Mouse (Mus musculus): ENCODE results near the gene Col20a1.
A peak's percentile ranks its signal among the peaks of the same experiment; 100 is the strongest.

The Col20a1 gene

DNA sequence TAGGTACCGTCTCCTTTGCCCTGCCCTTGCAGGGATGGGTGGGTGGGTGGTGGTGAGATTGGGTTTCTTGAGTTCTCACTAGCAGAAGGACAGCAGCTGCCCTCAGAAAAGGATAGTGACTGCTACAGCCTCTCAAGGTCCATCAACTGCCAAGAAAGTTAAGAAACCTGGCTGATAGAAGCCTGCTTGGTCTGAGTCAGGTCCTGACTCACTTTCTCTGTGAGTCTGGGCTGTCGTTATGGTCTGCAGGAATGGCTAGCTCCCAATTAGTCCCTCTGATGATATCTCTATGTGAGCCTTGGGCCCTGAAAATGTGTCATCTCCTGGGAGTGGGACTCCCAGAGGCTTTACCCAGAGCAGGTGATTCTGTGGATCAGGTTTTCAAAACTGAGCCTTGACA, 8.0 kb downstream of the Col20a1 start:
- DNase-seq (ENCODE audit: low spot score in 2 of 2), result no peak

DNA sequence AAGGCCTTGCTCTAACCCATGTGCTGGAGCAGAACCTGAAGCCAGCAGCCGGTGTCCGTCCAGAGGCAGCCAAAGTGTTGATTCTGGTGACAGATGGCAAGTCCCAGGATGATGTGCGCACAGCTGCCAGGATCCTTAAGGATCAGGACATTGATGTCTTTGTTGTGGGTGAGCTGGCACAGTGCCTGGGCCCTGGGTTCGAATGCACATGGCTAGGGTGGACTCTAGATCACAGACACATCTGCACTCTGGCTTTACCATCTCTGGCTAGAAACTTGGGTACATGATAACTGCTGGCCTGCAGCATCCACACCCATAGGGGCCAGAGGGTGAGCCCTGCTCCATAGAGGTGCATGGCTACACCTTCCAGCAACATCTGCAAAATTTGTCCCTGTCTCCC, 9.1 kb downstream of the Col20a1 start:
- DNase-seq (ENCODE audit: low spot score in 2 of 2), result no peak

GRCm38 (mm10) chr2:180996436-180996835, 10.1 kb downstream of the Col20a1 start:
- DNase-seq (ENCODE audit: low spot score in 2 of 2), result no peak

GRCm38 (mm10) chr2:180996905-180997304, 10.6 kb downstream of the Col20a1 start:
- no peak for DNase-seq (ENCODE audit: low spot score in 2 of 2)

- DNase-seq (ENCODE audit: low spot score in 2 of 2), result no peak
These were observed 20.7 kb downstream of the Col20a1 start for GRCm38 (mm10) chr2:181007054-181007453.

- DNase-seq (ENCODE audit: low spot score in 2 of 2), result no peak
These were observed 22.0 kb downstream of the Col20a1 start for GRCm38 (mm10) chr2:181008339-181008738.

GRCm38 (mm10) chr2:181031406-181031934, 45.1 kb downstream of the Col20a1 start:
- no peak for DNase-seq (ENCODE audit: low spot score in 2 of 2)

DNA sequence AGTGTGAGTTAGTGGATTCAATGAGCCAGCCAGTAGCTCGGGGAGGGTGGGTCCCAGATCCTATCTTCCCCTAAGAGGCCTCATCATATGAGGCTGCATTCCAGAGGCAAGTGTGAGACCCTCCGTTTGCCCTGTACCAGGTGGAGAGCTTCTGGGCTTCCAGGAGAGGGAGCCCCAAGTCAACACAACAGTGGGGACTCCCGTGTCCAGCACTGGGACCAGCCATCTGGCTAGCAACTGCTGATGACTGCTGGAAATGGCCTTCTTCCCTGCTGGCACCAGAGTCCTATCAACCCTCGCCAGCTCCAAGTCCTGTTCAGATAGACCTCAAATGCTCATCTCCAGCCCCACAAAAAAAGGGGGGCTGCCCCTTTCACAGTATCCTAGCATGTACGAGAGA, 46.1 kb downstream of the Col20a1 start:
- no peak for DNase-seq (ENCODE audit: low spot score in 2 of 2)

DNA sequence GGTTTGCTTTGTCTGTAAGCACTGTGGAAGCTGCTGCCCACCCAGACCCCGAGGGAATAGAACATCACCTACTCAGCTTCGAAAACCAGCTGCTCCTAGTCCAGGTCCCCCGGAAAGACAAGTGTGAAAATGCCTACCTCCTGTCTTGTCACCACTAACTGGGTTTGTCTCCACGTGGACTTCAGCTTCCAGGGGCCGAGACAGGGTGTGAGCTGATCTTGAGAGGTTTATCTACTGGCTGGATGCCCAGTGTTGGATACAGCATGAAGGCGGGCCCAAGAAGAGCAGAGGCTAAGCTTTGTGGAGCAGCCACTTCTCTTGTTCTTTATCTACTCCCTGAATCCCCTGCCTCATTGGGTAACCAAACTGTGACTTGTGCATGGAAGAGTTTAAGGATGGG, 47.0 kb downstream of the Col20a1 start:
- DNase-seq (ENCODE audit: low spot score in 2 of 2), result no peak

GRCm38 (mm10) chr2:181035186-181035585, 48.9 kb downstream of the Col20a1 start:
- DNase-seq (ENCODE audit: low spot score in 2 of 2), result no peak

DNA sequence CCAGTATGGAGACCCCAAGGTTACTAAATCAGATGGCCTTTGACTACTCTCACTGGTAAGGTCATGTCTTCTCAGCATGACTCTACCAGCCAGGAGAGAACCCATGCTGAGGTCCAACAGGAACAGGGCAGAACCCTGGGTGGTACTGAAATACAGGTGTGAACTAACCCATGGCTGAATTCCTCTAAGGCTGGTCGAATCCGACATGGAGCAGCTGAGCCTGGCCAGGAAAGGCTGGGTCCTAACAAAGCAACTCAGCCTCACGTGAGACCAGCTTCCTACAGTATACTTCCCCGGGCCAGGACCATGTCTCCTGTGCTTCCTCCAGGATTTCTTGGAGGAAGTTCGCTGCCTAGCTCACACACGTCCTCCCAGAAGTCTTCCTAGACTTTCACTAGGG, 50.2 kb downstream of the Col20a1 start:
- DNase-seq (ENCODE audit: low spot score in 2 of 2), result no peak

- DNase-seq (ENCODE audit: low spot score in 2 of 2), result no peak
These were observed 52.5 kb downstream of the Col20a1 start for GRCm38 (mm10) chr2:181038644-181039355.

- no peak for DNase-seq (ENCODE audit: low spot score in 2 of 2)
These were observed 53.0 kb downstream of the Col20a1 start for GRCm38 (mm10) chr2:181039356-181039680.

DNA sequence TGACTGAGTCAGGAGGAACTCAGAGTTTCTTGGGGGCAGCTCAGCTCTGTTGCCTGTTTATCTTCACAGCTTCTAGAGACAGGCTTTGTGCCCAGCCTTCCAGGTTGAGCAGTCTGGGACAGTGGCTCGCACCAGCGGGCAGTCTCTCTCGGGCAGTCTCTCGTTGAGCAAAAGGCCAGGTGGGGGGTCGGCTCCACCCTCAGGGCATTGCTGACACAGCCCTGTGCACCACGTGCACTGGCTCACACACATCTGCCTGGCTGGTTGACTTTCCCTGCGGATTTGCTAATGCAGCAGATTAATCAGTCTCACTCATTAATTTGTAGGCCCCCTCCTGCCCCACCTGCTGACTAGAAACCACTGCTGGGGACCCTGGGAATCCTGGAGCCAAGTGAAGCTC, 55.6 kb downstream of the Col20a1 start:
- DNase-seq (ENCODE audit: low spot score in 2 of 2), result no peak

GRCm38 (mm10) chr2:181042376-181042775, 56.0 kb downstream of the Col20a1 start:
- no peak for DNase-seq (ENCODE audit: low spot score in 2 of 2)

- peak in 1 of 2 experiments; percentile 12 for DNase-seq (ENCODE audit: low spot score in 2 of 2)
These were observed 57.1 kb downstream of the Col20a1 start, which contains the start of gene Chrna4 for GRCm38 (mm10) chr2:181043437-181043836. Chrna4 (minus strand) TSS chr2:181043546.

GRCm38 (mm10) chr2:181044001-181044400, 57.7 kb downstream of the Col20a1 start:
- no peak for DNase-seq (ENCODE audit: low spot score in 2 of 2)

DNA sequence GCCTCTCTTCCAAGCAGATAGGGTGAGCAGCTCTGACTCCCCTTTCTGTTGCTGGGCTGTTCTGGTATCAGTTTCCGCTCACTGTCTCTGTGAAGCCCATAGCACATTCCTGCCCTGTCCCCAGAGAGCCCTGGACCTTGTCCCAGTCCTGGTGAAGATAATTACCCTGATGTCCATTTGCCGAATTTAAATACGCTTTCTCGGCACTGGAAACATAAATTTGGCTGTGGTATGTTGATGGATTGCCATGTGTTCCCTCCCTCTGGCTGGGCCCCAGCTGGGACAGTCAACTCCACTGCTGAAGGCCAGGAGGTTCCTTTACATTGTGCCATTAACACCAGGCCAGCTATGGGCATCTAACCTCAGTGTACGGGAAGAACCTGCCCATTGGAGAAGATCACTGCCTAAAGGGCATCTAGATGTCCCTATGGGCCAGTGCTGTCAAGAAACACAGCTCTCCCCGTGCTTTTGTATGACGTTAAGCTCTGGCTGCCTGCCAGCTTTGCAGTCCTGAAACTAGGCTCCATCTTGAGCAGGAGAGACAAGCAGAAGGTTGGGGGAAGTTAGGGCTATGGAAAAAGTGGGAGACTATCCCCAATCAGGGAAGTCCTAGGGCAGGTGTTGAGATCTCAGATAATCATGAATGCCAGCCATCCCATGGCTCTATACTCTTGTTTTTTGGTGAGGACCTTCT, 62.1 kb downstream of the Col20a1 start:
- DNase-seq (ENCODE audit: low spot score in 2 of 2), result no peak

DNA sequence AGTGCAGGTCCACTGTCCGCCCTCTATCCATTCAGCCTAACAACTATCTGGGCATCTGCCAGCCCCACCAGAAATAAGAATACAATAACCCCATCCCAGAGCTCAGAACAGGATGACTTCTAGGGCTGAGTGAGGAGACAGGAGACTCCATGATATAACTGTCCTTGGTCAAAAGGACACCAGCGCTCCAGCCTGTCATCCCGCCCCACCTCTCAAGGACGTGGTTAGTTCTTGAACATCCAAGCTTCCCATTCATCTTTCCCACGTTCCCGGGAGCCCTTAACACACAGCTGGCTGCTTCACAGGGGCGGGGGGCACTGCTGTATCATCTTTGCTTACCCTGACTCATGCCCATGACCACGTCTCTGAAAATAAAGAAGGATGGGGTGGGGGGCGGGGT, 62.7 kb downstream of the Col20a1 start:
- no peak for DNase-seq (ENCODE audit: low spot score in 2 of 2)

DNA sequence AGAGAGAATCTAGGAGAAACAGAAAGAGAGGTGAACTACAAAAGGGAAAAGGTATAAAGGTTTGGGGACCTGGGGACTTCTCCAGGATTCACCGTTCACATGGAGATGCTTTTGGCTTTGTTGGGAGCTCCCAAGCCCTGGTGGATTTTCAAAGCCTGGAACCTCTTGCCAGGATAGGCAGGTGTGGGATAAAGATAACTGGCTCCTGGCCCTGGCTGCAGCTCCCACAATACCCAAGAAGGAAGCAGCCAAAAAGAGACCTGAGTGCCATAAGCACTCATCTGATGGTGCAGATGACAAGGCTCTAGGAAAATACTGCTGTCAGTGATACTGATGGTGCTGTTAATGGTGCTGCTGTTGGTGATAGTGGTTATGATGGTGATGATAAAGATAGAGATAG, 65.8 kb downstream of the Col20a1 start:
- DNase-seq (ENCODE audit: low spot score in 2 of 2), result no peak

GRCm38 (mm10) chr2:181057341-181057740, 71.0 kb downstream of the Col20a1 start:
- DNase-seq (ENCODE audit: low spot score in 2 of 2), result no peak

DNA sequence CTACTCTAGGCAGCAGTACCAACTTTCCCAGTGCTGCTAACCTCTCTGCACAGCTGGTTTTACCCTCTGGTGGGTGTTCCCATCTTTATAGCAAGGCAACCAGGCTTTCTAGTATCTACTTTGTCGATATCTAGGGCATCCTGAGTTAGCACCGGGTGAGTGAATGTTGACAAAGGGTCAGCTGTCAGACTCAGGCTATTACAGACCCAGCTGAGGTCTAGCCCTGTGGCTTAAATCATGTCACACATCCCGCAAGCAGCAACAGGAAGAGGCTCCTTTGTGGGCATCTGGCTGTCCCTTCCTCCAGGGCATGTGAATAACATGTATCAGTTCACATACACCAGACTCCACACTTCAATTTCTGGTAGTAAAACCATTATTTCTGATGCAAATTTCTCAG, 71.9 kb downstream of the Col20a1 start:
- DNase-seq (ENCODE audit: low spot score in 2 of 2), result no peak

DNA sequence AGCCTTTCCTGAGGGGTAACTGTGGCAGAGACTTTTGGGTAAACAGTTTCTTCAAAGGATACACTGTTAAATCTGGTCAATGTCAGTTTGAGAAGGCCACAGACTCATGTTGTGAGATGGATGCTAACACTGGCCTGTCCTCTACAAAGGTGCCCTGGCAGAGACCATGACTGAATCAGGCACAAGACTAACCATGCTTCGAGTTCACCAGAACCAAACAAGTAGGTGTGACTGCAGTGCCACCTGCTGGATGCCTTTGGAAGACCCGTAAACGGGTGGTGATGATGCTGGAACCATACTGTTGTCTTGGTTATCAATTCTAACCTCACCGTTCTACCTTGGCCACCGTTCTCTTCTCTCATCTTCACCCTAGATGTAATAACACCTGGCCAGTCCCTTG, 73.8 kb downstream of the Col20a1 start:
- peak; percentile 64 to 72 for DNase-seq (ENCODE audit: low spot score in 2 of 2)
